ENCODE assay signal across 8 mouse cellular contexts in the genomic region with DNA sequence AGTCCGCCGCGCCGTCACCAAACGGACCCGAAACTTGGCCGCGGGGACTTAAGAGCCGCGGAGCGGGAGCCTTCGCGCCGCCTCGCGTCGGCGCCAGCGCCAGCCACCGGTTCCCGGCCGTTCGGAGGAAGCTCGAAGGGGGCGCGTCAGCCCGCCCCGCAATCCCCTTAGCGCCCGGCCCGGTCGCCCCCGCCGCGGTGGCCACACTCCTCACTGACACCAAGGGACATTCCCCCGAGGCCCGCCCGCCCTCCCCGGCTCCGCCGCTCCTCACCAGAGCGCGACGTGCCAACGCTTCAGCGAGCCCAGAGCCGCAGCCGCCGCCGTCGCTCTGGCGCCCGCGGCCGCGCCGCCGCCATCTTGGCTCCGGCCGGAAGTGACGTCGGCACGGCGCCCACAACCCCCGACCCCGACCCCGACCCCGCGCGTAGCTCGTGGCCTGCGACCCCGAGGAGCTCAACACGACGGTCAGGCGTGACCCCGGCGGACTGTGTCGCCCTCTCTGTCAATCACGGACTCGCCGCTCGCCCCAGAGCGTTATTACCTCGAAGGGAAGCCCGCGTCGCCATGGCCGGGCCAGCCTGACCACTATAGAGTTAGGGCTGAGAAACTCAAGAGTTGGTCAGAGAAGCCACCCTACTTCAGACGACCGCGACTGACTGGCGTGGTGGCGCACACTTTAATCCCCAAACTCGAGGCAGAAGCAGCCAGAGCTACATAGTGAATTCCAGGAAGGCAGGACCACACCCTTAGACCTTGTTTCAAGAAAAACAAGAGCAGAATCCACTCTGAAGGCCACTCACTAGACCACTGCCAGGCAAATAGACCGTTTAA. TPM values are rescaled to one million over a fixed set of nuclear protein-coding genes. Genes with fewer than 3 reads are reported as not detected.
DNase-seq lines count a peak whose midpoint lies in the region; ATAC-seq lines count a peak whose summit lies in the region.

TSS of gene Prdm2 (minus strand) at position 655 of the 834 bp plus-strand sequence.

- DNase-seq in T-cell, adult 2 months (ENCODE audit: low spot score) = peak; percentile 56
- DNase-seq in cerebellum, postnatal 36 days = peak; percentile 66
- peak; percentile 53 to 56 for DNase-seq in frontal cortex, postnatal 36 days (ENCODE audit: low spot score in 2 of 2)
- DNase-seq in layer of hippocampus, postnatal 25 days (ENCODE audit: extremely low spot score in 1 of 2, low spot score in 1 of 2) = peak; percentile 64 to 65
- DNase-seq in lung, postnatal 10 days = peak; percentile 62
- peak; percentile 59 for DNase-seq in ovary, postnatal 14 days (ENCODE audit: low spot score)
- peak; percentile 47 to 58 for DNase-seq in thymus, postnatal 10 days (ENCODE audit: low spot score in 2 of 2)

- H3K4me3 ChIP-seq in hindbrain, embryonic 13.5 days = peak within 1 kb of the TSS; percentile 84

- H3K4me1 ChIP-seq in hindbrain, embryonic 13.5 days (replicated peaks) = peaks cover 29% of the 10 kb centered on the region

- H3K27ac ChIP-seq in hindbrain, embryonic 13.5 days = peak within 1 kb of the TSS; percentile 94

- 2% methylated on average over 91 of the region's 96 CpGs for WGBS in hindbrain, embryonic 13.5 days

- peak within 1 kb of the TSS; percentile 82 for H3K4me2 ChIP-seq in hindbrain, embryonic 13.5 days

- H3K36me3 ChIP-seq in hindbrain, embryonic 13.5 days = no peaks in the 10 kb centered on the region

- ATAC-seq in hindbrain, embryonic 13.5 days (ENCODE audit: low FRiP score) = peak; percentile 89

- no peaks in the 10 kb centered on the region for H3K27me3 ChIP-seq in hindbrain, embryonic 13.5 days

- peak within 1 kb of the TSS; percentile 95 for H3K9ac ChIP-seq in hindbrain, embryonic 13.5 days

- no peaks in the 10 kb centered on the region for H3K9me3 ChIP-seq in hindbrain, embryonic 13.5 days

RNA-seq across cellular contexts. Expression of gene Prdm2, which starts in this region (rescaled TPM):
- polyA plus RNA-seq in hindbrain, embryonic 13.5 days (2015; fragmentation: Nextera tagmentation; extraction: Ambion mirVana) = 17.6 and 18.6 TPM in 2 replicates
- 10 to 100 TPM; 42.2 to 43.1 TPM for total RNA-seq in layer of hippocampus, postnatal 25 days (2021)

Comparison
In these comparisons a context has a peak if more than half of its experiments do, and no peak if none do; other contexts are left out.
1. Peak in every context shown above with its lines: DNase-seq, ATAC-seq, H3K4me3 ChIP-seq and H3K27ac ChIP-seq.